Mouse (Mus musculus): ENCODE data around the gene Mrtfa.

DNA sequence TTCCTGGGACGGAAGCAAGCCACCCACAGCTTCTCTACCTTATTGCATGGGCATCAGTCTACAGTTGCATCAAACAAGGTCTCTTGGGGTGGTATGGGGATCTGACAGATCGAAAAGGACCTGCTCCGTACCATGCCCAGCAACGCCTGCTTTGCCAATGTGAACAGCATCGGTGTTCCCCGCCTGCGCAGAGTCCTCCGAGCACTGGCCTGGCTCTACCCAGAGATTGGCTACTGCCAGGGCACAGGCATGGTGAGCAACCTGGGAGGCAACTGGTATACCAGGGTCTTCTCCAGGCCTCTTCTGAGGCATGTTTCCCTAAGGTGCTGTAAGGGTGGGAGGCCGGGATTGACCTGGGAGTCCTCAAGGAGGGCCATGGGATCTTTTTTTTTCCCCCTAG lies 183.2 kb downstream of the Mrtfa start:
- TF ChIP-seq CTCF (IDR thresholded peaks at IDR 0.05; ENCODE audit: low read depth) (no peak), EP300 (IDR thresholded peaks at IDR 0.05; ENCODE audit: low read depth) (no peak)
